Mouse (Mus musculus): Measurements from ENCODE around the gene Crygs.

Crygs gene

DNA sequence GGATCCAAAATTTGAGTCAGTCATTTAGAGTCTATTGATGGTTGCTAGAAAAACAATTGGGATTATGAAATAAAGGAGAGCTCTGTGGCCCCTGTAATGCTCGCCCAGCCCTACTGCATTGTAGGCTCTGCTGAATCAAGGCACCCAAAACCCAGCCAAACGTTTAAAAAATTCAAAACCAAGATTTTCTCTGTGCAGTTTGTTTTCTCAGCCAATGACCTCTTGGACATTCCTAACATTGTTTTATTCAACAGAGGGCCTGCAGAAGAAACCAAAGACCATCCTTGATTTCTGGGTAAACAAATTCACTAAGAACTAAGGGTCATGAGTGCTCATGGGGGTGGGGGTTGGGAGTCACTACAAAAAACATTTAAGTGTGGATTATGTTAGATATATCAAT is at the start of gene Crygs:
Gene Crygs, minus strand, starts transcription at position 101 of the 400 bp plus-strand sequence.
- DNase-seq = no peak

DNA sequence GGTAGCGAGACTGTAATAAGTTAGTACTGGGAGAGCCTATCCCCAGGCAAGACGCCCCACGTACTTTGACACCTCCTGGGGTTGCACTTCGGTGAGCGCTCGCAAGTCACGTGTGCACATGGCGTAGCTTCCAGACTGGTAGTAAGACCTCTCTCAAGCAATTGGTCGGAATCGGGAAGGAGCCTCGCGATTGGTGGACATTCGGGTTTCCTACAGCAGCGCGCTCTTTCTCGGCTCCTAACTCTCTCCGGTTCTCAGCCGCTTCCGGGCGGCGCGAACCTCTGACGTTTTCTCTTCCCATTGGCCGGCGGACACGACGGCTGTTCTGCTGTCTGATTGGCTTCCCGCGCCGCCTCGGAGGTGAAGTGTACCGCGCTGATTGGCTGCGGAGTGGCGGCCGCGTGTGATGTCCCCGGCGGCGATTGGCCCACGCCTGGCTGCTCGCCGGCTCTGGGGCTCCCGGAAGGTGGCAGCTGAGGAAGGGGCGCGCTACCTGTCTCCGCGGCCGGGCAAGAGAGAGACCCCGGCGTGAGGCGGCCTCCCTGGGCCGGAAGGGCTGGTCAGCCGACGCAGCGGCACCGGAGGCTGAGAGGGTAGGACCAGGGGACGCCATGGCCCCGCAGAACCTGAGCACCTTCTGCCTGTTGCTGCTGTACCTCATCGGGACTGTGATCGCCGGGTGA is 46.2 kb upstream of the Crygs start, which contains the start of the genes Tbccd1 and Dnajb11:
Gene Tbccd1, minus strand, starts transcription at position 239 of the 683 bp plus-strand sequence.
Gene Dnajb11, plus strand, starts transcription at position 415 of the 683 bp plus-strand sequence.
- DNase-seq = peak; percentile 97

DNA sequence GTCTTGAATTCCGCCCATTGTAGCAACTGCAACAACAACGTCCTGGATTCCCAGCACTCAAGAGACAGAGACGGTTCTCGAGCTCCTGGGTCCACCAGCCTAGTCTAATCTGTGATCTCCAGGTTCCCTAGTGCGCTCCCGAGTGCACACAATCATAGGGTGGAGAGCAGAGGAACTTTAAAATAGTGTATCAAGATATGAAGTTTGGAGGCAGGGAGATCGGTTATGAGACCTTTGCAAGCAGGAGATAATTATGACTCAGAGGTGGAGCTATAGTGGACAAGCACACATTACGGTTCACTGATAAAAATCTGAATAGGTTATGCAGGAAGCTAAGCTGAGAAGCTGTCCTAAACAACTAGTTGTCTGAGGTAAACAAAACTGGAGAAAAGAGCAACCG is 45.4 kb upstream of the Crygs start:
- DNase-seq = no peak

DNA sequence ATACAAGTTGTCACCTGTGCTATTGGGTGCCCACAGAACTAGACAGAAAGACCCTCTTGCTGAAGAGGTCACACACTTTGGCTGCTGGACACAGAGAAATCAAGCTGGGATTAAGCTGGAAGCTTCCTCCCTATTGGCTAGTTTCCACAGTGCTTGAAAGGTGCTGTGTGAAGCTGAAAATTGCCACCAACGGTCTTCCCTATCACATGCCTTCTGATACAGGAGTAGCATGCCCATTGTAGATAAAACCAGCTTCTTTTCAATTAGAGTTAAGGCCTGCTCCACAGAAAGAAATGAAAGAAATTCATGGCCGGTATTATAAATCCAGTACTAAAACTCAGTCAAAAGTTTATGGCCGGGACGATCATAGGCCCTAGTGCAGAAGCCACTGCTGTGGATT is 41.3 kb upstream of the Crygs start:
- DNase-seq = no peak

DNA sequence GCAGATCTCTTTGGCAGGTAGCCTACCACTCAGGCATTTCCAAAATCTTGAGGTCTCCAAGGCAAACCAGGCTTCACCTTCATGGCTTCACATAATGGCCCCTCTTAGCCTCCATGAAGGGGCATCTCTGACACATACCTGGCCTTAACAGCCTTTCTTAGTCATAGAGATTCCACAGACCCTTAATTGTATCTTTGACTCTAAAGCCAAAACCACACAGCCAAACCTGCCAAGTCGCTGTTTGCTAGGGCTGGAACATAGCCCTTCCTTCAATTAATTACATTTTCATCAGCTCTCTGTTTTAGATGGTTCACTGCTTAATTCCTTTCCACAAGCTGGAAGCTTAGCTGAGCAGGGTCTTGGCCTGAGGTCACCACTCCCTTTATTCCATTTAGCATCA is 37.0 kb upstream of the Crygs start:
- no peak for DNase-seq

DNA sequence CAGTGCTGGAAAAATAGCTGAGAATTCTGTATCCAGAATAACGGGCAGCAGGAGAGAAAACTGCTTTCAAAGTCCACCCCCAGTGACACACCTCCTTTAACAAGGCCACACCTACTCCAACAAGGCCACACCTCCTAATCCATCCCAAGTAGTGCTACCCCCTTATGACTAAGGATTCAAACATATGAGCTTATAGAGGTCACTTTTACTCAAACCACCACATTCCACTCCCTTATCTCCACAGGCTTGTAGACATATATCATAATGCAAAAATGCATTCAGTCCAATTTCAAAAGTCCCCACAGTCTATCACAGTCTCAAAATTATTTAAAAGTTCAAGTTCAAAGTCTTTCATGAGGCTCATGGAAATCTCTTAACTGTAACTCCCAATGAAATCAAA is 36.3 kb upstream of the Crygs start:
- no peak for DNase-seq

DNA sequence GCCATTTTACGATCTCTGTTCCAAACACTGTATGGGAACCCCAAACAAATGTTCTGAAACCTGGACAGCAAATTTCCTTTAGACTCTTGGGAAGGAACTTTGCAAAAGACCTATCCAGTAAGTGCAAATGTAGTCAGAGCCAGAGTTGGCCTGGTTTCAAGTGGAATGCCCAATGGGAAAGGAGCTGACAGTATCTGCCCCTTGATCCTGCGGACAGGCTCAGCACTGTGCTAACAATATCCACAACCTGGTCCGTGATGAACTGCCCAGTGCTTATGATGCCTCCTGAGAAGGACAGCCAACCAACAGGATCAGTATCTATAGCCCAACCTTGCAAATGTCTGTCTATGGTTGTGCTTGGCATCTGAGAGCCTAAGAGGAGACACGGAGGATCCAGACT is 34.1 kb upstream of the Crygs start:
- no peak for DNase-seq

DNA sequence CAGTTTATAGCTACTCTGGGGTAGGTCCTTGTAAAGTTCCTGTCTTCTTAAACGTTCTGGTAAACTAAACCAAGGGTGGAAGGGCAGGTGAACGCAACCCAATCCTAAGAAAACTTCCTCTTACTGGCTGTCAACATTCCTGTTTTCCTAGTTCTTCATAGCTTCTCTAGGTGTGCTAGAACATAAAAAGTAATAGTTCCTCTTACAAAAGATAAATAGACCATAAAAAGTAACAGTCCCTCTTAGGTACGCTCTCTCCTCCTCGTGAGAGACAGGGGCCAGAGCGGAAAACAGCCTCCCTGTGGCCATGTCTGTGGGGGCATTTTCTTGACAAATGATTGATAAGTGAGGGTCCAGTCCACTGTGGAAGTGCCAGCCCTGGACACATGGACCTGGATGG is 33.5 kb upstream of the Crygs start:
- no peak for DNase-seq

DNA sequence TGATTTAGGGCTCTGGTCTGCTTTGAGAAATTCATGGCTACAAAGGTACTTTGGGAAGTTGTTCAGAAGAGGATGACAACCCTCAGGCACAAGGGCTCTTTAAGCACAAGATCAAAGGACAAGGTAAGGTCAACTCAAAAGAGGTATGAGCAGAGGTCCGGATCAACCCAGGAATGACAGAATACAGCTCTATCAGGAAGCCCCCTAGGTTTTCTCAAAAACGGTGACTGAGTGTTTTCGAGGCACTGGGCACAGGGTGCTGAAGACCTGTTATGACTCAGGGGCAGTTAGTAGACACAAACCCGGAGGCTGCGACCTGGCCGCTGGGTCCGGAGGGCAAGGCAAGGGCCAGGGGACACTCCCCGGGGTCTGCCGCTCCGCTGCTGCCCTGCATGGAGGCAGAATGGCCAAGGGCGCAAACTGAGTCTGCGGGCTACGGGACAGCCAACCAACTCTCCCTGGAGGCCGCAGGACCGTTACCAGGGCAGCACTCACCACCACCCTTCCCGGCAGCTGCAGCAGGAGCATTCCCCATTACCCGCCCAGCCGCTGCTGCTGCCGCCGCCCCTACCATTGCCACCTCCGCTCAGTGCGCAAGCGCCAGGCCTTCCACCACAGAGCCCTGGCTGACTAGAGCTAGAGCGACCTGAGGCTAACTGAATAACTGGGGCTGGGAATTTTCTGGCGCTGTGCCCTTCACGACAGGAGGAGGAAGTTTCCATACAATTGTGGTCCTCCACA is 32.9 kb upstream of the Crygs start:
- peak; percentile 83 for DNase-seq

DNA sequence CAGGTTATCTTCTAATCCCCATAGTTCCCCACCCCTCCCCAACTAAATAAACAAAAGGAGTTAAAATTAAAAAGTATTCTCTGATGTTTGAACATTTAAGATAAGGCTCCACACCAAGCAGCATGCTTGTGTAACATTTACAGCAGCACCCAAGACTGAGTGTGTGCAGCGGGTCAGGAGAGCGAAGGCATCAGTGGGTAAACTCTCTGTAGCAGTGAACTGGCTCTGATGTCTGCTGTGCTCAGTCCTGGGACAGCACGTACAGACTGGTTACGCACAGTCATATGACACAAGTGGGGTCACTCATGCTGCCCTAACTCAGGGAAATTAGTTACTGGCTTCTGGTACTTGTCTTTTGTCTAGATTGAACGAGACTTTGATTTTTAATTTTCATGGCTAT is 31.5 kb upstream of the Crygs start:
- DNase-seq = no peak

DNA sequence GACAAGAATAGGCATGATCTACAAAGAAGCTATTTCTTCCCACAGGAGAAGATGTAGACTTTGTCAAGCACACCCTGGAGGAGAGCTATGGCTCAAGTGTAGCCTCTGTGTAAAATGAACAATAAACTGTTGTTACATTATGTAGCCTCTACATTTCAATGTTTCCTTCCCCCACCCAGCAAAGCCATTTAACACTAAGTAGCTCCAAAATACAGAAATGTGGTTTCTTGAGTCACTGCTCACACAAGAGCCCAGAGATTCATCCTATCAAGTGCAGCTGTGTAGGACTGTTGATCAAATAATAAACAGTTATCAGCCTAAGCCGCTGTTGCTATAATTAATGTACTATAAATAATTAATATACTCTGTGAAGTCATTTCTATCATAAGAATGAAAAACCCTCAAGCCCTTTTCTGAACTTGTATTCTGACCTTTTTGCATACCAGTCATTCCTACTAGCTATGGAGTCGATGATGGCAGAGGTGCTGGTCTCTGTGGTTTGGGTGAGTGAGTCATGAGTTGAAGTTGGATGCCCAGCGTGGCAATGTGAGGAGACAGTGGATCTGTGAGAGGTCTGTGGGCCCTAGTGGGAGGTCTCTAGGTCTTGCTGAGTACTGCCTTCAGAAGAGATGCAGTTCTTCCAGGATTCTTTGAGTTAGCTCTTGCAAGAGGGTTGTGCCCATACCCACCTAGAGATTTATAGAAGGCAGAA is 27.9 kb upstream of the Crygs start:
- DNase-seq = no peak

DNA sequence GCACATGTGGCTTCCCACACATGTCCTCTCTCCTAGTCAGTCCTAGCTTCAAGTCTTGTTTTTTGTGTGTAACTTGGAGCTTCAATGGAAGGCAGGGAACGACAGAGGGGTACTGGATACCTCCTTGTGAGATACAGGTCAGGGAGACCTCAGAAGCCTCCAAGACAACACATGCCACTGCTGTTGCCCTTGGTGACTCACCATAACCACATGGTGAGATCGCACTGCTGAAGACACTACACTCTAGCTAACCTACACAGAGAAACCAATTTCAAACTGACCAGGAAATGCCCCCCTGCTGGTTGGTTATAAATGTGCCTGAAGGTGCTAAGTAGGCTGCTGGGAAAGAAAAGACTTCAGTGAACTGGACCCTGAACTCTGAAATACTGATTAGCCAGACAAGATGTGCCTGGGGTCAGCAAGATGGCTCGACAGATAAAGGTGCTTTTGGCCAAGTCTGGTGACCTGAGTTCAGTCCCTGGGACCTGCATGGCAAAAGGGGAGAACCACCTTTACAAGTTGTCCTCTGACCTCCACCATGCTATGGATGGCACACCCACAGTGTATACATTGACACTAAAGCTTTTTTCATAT is 21.7 kb upstream of the Crygs start:
- DNase-seq = no peak

DNA sequence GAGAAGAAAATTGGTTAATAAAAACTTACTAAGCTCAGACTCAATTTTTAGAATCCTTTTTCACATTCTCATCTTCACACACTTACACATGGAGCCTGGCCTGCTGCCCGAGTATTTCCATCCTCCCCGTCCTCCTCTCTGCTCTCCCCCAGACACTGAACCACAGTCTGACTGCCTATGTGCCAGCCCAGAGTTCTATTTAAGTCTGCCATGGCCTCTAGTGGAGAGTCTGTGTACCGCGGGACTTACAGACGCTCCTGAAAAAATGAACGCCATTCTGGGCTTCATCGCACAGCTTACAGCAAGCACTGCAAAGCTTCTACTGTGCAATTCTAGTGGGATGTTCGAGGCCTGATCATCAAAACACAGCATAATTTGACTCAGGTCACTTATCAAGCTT is 9.4 kb upstream of the Crygs start:
- DNase-seq = peak; percentile 47

DNA sequence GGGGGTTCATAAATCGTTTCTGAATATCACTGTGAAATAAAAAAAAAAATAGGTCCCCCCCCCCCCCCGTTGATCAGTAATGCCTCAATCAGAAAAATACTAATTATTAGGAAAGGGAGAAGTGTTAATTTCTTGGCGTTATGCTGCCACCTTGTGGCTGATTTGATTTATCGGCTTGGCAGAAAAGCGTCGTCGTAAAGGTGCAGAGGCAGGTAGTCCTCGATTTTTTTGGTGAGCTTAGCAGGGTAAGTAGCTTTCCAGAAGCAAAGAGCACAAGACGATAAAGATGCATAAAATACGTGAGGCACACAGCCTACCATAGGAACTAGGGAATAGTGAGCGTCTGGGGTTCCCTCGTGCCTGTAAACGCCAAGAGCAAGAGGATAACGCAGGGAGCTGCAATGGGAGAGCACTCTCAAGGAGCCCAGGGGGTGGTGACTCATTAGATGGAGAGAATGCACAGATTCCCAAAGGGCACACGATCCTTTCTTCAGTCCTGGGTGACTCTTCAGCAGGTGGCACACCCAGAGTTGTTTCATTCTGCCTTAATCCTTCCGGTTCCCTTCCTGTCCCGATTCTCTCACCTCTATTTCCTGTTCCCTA is 3.8 kb downstream of the Crygs start:
- DNase-seq = peak; percentile 64

DNA sequence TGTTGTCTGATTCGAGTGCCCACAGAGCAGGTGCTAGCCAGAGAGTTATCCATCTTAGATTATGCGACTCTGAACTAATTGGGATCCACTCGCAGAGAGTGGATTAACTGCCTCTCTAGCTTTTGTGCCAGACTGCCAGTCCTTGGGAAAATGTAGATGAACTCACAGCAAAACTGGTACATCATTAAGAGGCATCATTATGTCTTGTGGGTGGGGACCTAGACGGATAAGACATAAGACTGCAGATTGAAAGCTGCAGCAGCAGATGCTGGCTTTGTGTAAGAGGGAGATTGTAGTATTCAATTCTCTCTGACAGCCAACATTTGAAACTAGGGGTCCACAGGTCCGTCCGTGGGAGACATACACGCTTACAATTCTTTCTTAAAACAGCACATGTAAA is 8.6 kb downstream of the Crygs start:
- DNase-seq = no peak

DNA sequence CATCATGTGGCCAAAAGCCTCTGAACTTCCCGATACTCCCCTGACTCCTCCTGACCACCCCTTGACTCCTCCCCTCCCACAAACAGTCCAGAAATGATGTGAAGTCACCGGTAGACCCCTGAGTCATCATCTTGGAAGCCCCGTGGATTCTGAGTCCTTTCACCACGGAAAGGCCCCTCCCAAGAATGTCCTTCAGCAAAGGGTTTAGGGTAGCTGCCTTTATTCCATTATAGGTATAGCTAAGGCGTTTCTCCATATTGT is 10.6 kb downstream of the Crygs start:
- no peak for DNase-seq

DNA sequence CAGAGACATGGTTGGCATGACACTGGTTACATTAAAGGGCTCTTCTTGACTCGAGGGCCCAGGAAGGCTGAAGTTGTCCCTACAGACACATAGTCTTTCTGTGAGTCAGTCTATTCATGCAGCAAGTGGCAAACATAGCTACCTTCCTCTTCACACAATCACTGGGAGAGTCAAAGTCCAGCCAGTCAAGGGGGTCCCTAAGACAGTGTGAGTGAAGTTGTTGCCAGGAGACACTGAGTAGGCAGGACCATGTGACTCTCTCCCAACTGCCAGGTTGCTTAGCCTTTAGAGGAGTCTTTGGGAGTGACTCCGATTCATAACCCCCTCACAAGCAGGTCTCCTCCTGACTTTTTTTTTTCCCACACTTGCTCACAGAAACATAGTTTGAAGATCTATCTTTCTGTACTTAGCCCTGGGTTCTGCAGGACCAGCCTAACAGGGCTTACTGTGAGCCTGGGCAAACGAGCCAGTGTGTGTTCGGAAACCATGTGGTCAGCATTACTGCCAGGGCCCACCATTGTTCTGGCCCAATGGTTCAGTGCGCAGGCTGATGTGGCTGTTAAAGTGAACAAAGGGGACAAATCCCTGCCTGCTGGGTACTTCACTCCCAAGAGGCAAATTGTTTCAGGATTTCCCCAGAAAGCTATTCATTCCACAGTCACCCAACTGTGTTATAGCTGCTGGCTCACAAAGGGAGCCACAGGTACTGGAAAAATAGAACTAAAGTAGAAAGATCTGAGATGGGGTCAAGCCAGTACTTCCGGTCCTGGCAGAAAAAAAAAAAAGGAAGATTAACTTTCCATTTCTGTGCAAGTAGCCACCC is 11.1 kb downstream of the Crygs start:
- no peak for DNase-seq

DNA sequence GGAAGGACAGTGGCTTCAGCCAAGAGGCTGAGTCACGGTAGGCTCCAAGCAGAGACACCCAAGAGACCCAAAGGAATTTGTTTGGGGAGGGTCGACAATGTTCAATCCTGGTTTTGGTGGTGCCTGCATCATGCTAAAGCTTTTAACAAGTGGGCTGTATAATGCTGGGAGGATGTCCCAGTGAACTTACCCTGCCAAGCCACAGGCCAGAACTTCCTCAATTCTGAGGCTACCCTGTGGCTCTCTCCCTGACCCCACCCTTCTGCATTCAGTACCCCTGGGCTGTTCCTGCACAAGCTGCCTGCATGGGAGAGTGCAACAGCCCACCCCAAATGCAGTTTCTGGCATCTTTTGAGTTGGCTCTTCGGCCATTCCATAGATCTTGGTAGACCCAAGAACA is 12.9 kb downstream of the Crygs start:
- no peak for DNase-seq

DNA sequence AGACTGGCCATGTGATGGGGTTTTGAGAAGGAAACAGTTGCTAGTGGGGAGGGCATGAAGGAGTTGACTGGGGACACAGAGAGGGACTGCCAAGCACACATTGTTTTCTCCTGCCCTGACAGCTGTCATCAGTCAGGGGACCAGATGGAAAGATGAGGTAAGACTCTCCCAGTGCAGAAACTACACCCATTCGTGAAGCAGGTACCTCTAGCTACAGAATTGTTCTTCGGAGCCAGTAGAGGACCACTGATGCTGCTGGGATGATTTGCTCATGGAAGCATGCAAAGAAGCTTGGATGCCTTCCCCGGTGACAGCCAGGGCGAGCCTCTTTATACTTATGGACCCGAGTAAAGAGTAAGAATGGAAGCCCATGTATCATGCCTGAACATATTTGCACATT is 13.9 kb downstream of the Crygs start:
- DNase-seq = no peak

DNA sequence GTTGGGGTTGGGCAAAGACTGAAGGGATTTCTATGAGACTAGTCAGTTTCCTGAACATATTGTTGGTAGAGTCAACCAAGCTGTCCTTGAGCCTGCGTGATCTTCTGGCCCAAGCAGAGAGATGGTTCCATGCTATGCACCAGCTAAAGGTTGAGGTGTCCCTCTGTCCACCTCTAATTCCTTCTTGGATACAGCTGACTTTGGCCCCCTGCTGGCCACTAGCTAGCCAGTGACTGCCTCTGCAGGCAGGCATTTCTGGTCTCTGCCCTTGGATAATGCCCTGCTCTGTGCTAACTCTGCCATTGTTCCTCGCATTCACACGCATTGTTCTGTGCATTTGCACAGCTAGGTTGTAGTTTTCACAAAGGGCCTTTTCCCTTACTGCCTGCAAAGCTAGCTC is 15.9 kb downstream of the Crygs start:
- DNase-seq = no peak

DNA sequence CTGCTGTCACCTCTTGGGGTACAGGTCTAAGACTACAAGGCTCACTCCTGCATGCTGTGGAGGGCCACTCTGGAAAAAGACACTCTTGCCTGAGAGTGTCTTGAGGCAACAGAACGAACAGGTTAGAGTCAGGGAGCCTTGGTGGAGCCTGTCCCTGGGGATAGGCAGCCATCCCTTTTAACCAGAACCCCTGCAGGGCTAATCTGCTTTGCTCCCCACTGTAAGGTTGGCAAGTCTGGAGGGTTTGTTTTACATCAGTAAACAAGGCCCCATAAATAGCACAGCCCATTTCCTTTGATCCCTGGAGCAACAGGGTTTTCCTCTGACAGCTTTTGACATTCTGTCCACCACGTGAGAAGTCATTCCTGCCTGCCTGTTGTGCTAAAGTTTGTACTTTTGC is 20.1 kb downstream of the Crygs start:
- no peak for DNase-seq

DNA sequence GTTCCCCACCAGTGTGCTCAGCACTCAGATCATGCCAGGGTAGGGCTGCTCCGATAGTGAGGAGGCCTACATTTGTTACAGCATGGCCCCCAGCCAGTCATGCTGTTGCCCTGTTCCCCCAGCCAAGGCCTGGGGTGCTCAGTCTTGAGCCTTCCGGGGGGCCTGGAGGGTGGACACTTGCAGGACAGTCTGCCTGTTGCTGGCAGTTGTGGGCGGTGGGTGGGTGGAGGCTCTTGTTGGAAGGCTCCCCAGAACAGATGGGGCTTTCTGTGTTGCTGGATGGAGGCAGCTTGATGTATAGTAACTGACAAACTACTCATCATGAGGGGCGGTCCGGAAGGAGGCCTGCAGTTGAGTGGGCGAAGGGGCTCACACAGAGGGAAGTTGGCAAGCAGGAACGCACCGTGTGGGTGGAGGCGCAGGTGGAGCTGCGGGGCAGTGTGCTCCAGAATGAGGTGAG is 21.4 kb downstream of the Crygs start:
- DNase-seq = peak; percentile 36
